Mouse (Mus musculus) heart, postnatal 25 days (tissue): ENCODE measurements at regions not wholly inside any gene's neighbourhood (a gene's known extent, or its start where the extent isn't known, plus 50 kb on each side); places are given as distances from the start of the nearest gene placed in this dataset.
"Not testable (repeated sequence)": the region's sequence is repeated elsewhere in the genome, so short reads cannot be mapped to it uniquely, and the experiment has no call there.

Experiments used
- DNase-seq: peaks from one replicate; pipeline ENCODE4 v3.0.0; 2022; ENCODE audit warnings: low spot score
- intact Hi-C: fragments of 180-260 bp; cut with DNase I; formaldehyde crosslinking; loops from one replicate; pipeline ENCODE4 v1.15.1; 2025

DNA sequence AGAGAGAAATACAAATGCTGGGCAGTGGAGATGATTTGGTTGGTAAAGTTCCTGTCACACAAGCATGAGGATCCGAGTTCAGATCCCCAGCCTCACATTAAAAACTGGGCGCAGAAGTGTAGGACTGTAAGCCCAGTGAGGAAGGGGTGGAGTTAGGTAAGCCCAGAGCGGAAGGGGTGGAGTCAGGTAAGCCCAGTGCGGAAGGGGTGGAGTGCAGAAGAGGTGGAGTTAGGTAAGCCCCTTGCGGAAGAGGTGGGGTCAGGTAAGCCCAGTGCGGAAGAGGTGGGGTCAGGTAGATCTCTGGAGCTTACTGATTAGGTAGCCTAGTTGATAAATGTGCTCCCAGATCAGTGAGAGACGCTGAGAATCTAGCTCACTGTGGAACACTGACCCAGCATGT lies 97.4 kb upstream of the Klf13 start:
- no peak for DNase-seq
- intact Hi-C loops, result no loop called here

DNA sequence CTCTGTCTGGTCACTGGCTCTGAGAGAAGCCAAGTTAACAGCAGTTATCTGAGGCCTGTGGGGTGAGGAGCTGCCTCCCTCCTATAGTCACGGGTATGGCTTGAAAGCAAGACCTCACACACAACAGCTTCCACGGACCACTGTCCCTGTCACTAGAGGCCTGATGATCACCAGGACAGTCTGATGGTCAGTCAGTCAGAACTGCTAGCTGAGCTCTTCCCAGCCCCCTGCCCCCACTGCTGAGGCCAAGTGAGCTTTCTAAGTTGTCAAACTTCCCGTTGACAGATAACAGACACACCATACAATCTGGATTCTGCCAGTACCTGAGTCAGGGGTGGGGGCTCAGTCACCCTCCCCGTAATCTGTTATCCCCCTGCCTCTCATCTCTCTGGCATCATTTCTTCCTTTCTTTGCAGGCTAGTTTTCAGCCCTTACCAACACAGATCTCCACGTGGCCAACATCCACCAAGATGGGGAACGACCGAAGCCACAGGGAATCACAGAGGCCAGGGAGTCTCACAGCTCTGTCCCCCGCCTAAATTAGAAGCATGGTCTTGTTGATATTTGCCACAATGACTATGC lies 96.4 kb upstream of the Klf13 start:
- intact Hi-C loops, result no loop called here
- DNase-seq, result no peak

DNA sequence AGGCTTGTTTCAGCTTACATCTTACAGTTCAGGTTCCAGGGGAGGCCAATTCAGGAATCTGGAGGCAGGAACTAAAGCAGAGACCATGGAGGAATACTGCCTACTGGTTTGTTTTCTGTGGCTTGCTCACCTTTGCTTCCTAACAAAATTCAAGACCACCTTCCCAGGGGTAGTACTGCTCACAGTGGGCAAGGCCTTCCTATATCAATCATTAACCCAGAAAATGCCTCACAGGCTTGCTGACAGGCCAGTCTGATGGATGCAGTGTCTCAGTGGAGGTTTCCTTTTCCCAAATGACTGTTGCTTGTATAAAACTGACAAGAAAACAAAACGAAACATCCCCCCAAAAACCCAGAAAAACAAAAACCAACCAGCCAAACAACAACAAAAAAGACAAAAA lies 95.8 kb upstream of the Klf13 start:
- DNase-seq, result no peak
- intact Hi-C loops, result no loop called here

DNA sequence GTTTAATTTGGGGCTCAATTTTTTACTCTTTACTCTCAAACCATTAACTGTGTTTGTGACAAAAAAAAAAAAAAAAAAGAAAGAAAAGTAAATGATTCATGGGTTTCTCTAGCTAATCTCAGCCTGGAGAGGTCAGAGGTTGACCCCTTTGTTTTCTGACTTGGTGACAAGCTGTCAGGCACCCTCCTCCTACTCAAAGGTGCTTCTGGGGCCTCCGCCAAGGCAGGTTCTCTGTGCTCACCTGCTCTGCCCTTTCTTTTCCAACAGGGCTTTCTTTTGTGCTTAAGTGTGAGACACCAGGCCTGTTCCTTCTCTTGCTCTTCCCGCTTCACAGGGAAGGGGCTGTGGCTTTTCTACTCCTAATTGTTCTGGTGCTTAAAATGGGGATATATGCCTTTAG lies 94.7 kb upstream of the Klf13 start:
- intact Hi-C loops, result no loop called here
- no peak for DNase-seq

DNA sequence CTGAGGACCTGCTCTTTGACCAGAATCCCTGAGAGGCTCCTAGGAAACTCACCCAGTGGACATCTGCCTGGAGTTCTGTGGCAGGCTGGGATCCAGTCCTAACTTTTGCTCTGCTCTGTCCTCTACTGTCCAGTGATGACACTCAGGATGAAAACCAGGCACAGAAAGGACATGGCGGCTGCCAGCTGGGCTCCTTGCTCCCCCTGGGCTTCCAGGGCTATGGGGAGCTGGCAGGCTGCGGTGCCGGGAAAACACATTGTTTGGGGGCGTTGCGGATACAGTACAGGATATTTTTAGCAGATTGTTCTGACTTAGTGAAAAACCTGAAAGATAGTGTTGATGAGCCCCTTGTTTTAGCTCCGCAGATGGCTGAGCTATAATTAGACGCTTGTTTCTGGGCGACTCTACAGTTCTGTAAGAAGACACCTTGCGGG lies 94.2 kb upstream of the Klf13 start:
- DNase-seq, result no peak
- intact Hi-C loops, result no loop called here

DNA sequence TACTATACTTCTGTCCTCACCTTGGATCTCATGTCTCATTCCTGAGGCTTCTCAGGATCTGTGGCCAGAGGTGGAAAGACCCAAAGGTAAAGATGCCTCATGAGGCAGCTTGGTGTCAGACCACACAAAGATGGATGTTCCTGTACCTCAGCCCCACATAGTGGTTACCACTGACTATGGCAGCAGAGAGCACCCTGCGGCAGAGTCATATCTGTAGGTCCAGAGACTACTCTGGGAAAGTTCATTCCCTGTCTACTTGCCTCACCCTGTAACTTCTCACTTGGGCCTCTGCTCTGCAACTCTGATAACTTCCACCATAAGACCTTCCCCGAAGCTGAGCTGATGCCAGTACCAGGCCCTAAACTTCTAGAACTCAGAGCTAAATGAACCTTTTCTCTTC lies 91.9 kb upstream of the Klf13 start:
- DNase-seq, result no peak
- intact Hi-C loops, result no loop called here

DNA sequence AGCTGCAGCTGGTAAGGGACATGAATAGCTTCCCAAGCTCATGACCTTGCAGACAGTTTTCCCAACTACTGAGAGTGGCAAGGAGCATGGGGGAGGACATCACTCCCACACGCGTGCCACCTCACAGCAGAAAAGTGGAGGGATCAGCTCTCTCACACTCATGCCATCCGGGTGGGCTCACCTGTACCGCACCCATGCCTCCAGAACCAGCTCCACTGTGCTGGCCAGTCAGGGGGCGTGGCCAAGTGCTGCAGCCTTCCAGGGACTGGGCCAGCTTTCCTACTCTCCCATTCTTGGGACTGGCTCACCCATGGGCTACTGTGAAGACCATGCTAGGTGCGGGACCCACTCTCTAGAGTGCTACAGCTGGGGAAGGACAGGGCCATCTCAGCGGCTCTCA lies 88.4 kb upstream of the Klf13 start:
- intact Hi-C loops, result no loop called here
- no peak for DNase-seq

DNA sequence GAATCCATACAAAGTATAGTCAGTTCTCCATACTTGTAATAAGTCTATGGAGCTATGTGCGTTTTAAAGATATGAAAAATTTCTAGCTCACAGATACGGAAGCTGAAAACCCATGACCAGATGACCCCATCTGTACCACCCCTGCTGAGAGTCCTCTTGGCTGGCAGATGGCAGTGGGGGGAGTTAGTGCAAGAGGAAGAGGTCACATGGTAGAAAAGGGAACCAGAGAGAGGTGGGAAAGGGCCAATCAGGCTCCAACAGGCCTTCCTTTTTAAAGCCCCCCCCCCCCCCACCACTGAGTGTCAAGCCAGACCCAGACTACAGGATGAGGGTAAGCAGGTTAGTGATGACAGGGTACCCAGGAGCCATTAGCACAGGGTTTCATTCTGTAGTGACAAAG lies 86.4 kb upstream of the Klf13 start:
- DNase-seq, result no peak
- intact Hi-C loops, result no loop called here

DNA sequence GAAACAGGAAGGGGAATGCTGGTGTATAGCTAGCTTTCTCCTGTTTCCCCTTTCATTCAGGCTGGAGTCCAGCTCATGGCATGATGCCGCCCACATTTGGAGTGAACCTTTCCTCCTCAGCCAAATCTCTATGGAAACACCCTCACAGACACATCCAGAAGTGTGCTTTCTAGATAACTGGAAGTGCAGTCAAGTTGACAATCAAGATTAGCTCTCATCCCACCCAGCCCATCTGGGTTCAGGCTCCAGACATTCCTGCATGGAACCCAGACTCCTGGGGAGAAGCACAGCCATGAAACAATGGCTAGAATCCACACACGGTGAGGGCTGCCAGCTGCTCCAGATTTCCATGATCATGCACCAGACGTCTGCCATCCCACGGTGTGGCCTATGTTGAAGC lies 85.5 kb upstream of the Klf13 start:
- no peak for DNase-seq
- intact Hi-C loops, result no loop called here

DNA sequence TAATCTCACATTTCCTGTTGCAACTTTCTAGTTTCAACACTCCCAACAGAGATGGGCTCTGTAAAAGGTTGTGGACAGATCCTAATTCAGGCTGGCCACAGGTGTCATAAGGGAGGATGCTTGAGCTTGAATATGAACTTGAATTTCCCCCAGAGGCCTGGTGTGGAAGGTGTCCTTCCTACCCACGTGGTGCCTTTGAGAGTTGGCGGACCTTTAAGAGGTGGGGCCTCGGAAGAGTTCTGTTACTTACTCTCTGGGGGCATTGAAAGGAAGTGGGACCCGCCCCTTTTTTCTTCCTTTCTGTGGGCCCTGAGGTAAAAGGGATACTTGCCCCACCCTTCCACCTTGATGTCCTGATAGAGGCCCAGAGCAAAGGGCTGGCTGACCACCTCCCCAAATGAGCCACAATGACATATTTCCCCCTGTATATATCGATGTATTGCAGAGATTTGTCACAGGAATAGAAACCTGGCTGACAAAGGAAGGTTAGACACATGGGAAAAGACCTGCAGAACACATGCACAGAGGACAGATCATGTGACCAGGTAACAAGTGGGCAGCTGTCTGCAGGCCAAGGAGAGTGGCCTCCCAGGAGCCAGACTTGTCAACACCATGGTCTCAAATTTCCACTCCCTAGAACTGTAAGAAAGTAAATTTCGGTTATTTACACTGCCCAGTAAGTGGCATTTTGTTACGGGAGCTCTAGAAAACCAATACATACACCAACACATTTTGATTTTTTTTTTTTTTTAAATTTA lies 84.2 kb upstream of the Klf13 start:
- intact Hi-C loops, result no loop called here

DNA sequence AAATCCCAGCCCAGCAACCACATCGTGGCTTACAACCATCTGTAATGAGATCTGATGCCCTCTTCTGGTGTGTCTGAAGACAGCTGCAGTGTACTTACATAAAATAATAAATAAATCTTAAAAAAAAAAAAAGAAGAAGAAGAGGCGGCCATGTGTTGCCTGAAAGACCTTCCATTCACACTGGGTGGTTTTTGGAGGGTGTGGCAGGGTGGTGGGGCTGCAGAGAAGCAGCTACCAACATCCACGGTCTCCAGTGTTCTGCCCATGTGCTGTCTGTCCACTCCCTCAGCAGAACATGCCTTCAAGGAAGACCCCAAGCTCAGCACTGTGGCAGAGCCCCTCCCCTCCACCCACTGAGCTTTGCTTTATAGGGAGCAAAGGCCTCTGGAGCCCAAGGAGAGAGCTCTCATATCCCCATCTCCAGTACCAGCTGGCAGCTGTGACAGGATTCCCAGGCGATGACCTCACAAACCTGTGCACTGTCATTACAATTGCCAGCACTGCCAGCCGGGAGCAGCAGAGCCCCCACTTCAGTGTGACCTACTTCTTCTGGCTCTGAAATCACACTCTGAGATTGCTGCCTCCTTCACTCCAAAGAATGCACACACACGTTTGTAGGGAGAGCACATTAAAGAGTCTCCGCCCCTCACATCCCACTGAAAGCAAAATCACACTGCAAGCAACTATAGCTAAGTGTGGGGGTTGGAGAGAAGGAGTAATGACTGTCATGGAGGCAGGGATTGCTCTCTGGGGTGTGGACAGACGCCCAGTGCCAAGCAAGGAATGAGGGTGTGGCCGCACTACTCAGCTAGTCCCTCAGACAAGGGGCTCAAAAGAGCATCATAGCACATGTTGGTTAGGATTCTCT lies 82.8 kb upstream of the Klf13 start:
- no peak for DNase-seq
- intact Hi-C loops, result no loop called here

More for the DNA sequence above, 84.2 kb upstream of the Klf13 start:
- no peak for DNase-seq

DNA sequence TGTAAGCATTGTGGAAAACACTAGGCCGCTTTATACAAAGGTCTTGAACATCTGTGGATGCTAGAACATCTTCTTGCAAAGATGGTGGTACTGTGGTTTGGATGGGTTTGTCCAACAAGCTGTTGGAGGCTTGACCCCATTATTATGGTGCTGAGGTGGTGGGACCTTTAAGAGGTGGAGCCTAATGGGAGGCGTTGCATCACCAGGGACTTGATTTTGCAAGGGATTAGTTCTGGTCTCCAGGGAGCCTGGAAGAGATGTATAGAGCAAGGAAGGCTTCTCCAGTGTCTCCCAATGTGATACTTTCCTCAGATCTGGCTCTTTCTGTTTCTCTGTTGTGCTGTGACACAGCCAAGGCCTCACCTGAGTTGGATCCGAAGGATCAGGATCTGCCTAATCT lies 79.4 kb upstream of the Klf13 start:
- intact Hi-C loops, result no loop called here

DNA sequence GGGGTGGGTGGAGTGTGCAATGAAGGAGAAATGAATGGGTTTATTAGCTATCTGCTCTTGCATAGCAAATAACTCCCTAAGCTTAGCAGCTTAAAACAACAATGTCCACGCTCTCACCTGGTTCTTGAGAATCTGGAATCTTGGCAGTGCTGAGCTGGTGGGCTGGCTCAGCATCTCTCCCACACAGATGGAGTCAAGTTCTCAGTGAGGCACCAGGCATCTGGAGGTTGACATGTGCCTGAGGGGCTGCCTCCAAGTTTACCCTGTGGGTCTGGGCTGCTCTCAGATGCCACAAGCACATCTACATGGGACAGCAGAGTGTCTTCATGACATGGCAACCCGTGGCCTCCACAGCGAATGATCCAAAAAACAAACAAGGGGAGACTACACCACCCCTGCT lies 78.2 kb upstream of the Klf13 start:
- DNase-seq, result no peak
- intact Hi-C loops, result no loop called here

More for the DNA sequence above, 79.4 kb upstream of the Klf13 start:
- DNase-seq, result no peak

DNA sequence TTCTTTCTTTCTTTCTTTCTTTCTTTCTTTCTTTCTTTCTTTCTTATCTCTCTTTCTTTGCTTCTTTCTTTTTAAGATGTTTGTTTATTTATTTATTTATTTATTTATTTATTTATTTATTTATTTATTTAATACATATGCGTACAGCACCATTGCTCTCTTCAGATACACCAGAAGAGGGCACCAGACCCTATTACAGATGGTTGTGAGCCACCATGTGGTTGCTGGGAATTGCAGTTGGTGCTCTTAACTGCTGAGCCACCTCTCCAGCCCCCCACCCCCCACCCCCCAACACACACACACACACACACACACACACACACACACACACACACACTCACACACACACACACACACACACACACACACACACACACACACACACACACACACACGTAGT lies 76.4 kb upstream of the Klf13 start:
- DNase-seq, intact Hi-C loops: not testable (repeated sequence)

DNA sequence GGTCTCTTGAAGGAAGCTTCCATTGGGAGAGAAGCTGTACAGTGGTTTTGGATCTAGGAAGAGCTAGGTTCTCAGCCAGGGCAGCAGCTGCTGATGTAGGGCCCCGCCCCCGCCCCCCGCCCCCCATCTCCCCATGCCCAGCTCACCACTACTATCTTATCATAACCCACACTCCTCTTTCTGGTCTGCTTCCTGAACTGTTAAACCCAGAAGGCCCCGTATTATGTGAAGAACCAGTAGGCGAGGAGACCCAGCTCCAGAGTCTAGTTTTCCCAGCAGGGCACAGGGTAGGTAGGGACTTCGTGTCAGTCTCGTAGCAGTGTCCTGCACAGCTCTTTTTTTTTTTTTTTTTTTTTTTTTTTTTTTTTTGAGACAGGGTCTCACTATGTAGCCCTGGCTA lies 75.5 kb upstream of the Klf13 start:
- no peak for DNase-seq
- intact Hi-C loops, result no loop called here

DNA sequence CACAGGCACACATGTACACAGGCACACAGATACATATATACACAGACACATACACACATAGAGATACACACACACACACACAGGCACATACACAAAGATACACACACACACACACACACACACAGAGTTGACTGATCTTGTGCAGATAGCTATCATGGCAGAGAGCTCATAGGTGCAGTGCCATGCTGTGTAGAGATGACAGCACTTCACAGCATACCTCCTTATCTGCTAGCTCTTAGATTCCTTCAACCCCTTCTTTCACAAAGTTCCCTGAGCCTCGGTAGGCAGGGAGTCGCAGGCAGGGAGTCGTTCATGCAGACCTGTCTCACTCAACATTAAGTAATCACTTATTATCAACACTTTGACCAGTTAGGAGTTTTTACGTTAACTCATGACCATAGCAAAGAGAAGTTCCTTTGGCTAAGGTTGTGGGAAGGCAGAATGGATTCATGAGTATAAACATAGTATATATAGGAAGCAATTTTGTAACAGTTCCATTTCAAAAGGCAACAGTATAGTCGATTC lies 74.4 kb upstream of the Klf13 start:
- DNase-seq, result no peak
- intact Hi-C loops, result no loop called here

DNA sequence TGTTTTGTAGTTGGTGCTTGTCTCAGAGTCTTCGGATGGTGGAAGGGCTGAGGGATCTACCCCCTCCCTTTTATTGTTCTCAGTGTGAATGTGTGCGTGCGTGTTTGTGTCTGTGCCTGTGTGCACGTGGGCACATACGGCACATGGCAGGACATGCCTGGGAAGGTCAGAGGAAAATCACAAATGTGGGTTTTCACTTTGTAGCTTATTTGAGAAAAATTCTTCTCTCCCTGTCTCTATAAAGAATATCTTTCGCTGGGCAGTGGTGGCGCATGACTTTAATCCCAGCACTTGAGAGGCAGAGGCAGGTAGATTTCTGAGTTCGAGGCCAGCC lies 73.5 kb upstream of the Klf13 start:
- DNase-seq, result no peak
- intact Hi-C loops, result no loop called here

DNA sequence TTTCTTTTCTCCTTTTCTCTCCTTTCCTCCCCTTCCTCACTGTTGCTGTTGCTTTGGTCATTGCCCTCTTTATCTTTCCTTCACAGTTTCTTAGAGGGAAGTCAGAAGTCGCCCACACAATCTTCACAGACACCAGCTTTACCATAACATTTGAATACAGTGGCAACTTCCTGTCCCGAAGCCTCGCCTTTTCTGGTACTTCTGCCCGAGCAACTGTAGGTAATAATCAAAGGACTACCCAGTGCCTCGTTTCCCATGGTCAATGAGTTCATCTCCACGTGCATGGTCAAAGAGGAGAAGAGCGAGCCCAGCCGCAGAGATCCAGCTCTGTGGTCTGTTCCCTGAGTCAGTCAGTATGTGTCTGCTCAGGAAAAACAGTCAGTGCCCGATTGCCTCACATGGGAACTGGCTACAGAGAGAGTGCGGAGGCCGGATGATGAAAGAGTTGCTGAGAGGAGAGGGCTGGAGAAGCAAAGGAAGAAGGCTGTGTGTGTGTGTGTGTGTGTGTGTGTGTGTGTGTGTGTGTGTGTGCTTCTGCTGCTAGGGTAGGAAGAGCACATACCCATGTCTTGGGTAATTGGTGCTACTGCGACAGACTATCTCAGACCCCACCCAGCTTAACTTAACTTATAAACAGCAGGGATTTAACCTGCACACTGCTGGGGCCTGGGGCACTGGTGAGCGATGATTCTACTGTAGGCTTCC lies 73.0 kb upstream of the Klf13 start:
- intact Hi-C loops, result no loop called here

DNA sequence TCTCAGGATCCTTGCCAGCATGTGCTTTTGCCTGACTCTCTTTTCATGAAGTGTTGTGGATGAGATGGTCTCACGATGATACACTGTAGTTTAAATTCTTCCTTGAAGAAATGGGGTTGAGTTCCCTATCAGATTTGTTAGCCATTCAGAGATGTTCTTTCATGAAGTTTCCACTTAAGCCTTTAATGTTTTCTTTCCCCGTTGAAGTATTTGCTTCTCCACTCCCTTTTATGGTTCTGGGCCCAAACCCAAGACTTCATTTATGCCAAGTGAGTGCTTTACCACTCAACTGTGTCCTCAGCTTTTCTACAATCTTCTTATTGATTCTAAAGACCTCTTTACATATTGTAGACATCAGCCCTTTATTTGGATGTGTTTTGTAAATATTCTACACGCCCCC lies 71.9 kb upstream of the Klf13 start:
- intact Hi-C loops, result no loop called here
- no peak for DNase-seq

More for the DNA sequence above, 73.0 kb upstream of the Klf13 start:
- DNase-seq, result no peak

DNA sequence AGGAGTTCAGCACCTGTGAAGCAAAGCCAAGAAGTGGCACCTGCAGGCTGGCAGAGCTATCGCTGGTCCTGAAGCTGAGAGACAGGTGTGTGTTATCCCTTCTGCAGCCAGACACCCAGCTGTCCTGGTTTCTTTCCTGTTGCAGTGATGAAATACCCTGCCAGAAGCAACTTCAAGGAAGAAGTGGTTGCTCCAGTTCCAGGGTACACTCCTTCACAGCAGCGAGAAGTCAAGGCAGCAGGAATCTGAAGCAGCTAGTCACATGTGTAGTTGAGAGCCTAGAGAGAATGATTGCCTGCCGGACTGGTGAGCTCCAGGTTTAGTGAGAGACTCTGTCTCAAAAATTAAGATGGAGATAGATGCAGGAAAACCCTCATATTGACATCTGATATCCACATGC lies 69.1 kb upstream of the Klf13 start:
- no peak for DNase-seq
- intact Hi-C loops, result no loop called here
